Mouse (Mus musculus) spleen, adult 12 weeks (tissue): ENCODE results near the gene Gm527.

Source experiments
- DNase-seq: peaks from one replicate; pipeline ENCODE4 v3.0.0; 2022; ENCODE audit warnings: low spot score

Gm527 gene

GRCm38 (mm10) chr12:64917578-64918471 is at the start of gene Gm527:
Gene Gm527 (plus strand): TSS chr12:64917906.
- peak; percentile 94 for DNase-seq

- DNase-seq: no peak
Observed at GRCm38 (mm10) chr12:64871103-64871502, 46.6 kb upstream of the Gm527 start.

GRCm38 (mm10) chr12:64897060-64897730 is 20.5 kb upstream of the Gm527 start:
- no peak for DNase-seq

GRCm38 (mm10) chr12:64902506-64902905 is 15.2 kb upstream of the Gm527 start:
- DNase-seq: no peak

GRCm38 (mm10) chr12:64903186-64903585 is 14.5 kb upstream of the Gm527 start:
- no peak for DNase-seq

- DNase-seq: no peak
Observed at GRCm38 (mm10) chr12:64912996-64913395, 4.7 kb upstream of the Gm527 start.

- no peak for DNase-seq
Observed at GRCm38 (mm10) chr12:64916735-64917134, 971 bp upstream of the Gm527 start.

DNA sequence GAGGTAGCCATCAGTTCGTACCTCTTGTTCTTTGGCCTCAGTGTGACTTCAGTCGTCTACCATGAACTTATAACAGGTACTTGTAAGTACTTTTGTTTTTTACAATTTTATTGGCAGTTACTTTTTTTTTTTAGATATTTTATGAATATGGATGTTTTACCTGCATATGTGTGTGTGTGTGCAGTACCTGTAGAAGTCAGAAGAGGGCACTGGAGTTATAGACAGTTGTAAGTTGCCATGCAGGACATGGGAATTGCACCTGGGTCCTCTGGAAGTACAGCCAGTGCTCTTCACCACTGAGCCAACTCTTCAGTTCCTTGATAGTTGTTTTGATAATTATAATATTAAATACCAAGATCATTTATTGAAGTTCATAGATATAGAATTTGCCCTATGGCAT is 19.8 kb downstream of the Gm527 start:
- DNase-seq: no peak

GRCm38 (mm10) chr12:64964560-64964959 is 46.9 kb downstream of the Gm527 start:
- no peak for DNase-seq

DNA sequence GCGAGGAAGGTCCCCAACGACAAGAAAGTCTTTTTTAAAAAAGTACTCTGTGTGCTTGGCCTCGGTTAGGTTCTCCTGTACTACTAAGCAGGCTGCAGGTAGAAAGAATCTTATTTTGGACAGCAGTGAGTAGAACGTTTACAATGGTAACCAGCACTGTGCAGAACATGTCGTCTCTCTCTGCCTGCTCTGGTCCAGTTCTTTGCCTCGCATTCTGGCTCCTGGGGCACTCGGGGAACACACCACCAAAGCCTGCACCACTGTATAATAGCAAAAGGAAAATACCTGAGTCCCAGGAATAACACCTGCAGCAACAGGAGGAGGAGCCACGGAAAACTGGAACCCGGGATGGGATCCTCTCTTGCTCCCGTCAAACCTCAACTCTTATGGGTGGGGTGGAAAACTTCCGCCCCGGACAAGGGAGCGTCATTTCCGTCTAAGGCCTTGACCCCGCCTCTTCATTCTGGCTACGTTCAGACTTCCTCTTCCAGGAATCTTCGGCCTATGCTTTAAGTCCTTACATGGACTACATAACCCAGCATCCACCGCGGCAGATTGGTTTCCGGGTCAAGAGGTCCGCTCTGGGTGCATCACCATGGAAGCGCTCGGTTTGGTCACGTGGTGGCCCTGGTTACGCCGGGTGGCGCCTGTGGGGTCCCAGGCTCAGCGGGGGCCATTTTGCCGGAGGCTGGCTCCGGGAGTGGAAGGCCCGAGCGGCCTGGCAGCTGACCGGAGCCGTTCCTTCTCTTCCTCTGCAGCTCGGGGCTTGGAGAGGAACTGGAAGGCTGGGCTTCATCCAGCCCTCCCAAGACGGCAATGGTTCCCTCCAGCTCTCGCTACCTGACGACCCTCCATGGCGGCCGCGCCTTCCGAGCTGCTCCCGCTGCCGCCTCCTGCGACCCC is 47.7 kb downstream of the Gm527 start, which contains the start of the genes Klhl28 and Togaram1:
Gene Klhl28, minus strand, starts transcription at position 411 of the 903 bp plus-strand sequence.
Gene Togaram1, plus strand, starts transcription at position 681 of the 903 bp plus-strand sequence.
- DNase-seq: peak; percentile 97

- peak; percentile 57 for DNase-seq
Observed at GRCm38 (mm10) chr12:64966101-64966631, 48.5 kb downstream of the Gm527 start.

- DNase-seq: no peak
Observed at GRCm38 (mm10) chr12:64966652-64967435, 49.1 kb downstream of the Gm527 start.

DNA sequence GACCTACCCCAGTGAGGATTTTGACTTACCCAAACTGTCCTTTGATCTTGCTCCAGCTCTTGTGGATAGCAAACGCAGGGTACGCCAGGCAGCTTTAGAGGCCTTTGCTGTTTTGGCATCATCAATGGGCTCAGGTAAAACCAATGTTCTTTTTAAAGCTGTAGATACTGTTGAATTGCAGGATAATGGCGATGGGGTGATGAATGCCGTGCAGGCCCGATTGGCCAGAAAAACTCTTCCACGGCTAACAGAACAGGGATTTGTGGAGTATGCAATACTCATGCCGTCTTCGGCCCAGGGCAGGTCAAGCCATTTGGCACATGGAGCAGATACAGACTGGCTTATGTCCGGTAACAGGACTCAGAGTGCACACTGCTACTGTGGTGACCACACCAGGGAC is 49.8 kb downstream of the Gm527 start:
- DNase-seq: no peak

DNA sequence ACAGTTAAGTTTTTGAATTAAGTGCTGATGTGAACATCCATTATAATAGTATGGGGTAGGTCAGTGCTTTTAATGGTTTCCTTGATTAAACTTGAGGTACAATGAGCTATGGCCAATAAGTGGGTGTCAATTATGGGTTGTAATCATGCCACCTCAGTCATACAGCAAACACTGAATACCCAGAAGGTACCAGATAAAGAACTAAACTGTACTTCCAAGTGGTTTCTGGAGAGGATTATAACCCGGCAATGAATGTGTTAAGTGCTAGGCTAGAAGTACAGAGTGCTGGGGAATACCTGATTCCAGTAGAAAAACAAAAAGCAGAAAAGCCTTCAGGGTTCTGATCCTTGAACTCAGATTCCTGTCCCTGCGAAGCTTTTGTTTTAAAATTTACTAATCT is 50.4 kb downstream of the Gm527 start:
- DNase-seq: no peak

DNA sequence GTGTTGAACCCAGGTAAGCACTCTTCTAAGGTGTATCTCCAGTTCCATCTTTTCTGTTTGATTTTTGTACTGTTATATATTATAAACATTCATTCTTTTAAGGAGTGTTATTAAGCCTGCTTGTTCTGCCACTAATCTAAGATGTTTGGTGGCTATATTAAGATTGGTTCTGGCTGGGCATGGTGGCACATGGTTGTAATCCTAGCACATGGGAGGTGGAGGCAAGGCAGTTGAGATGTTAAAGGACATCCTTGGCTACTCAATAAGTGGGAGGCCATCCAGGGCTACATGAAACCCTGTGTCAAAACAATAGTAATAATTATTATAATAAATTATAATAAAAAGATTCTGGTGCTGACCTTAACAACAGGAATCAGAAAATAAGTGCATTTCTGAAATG is 53.7 kb downstream of the Gm527 start:
- DNase-seq: no peak

GRCm38 (mm10) chr12:64972063-64972462 is 54.4 kb downstream of the Gm527 start:
- no peak for DNase-seq
